Mouse (Mus musculus) neural tube, embryonic 11.5 days (tissue): ENCODE results near the gene Flnc. TPM values are rescaled to one million over a fixed set of nuclear protein-coding genes. Genes with fewer than 3 reads are reported as not detected.

ENCODE experiments used
- ATAC-seq: fragments of 200-750 bp; cut with Nextera tagmentation; 2 replicates; pipeline ENCODE4 v1.8.0; 2017; ENCODE audit warnings: moderate number of reproducible peaks, mild to moderate bottlenecking, moderate TSS enrichment, moderate library complexity; ENCODE audit not compliant: insufficient read depth, low FRiP score, low TSS enrichment
- DNase-seq: peaks from one replicate; pipeline ENCODE4 v3.0.0-alpha.2; 2015; ENCODE audit warnings: low spot score
- H3K27ac ChIP-seq: fragments of 300-500 bp; sonication (generic); 2 replicates; pipeline ENCODE4 v1.5.1; 2014; ENCODE audit warnings: low read depth, mild to moderate bottlenecking, low read length
- H3K27me3 ChIP-seq: fragments of 300-500 bp; sonication (generic); 2 replicates; pipeline ENCODE4 v1.6.1; 2014; ENCODE audit warnings: mild to moderate bottlenecking, low read length, mixed read lengths; ENCODE audit not compliant: control insufficient read depth, insufficient read depth
- H3K36me3 ChIP-seq: fragments of 300-500 bp; sonication (generic); 2 replicates; pipeline ENCODE4 v1.6.1; 2014; ENCODE audit warnings: mild to moderate bottlenecking, low read length, moderate library complexity, mixed read lengths; ENCODE audit not compliant: control insufficient read depth, insufficient read depth
- H3K4me1 ChIP-seq: fragments of 300-500 bp; sonication (generic); 2 replicates; pipeline ENCODE4 v1.6.1; 2014; ENCODE audit warnings: low read length, mixed read lengths; ENCODE audit not compliant: control insufficient read depth, insufficient read depth
- H3K4me2 ChIP-seq: fragments of 300-500 bp; sonication (generic); 2 replicates; pipeline ENCODE4 v1.6.1; 2014; ENCODE audit warnings: low read depth, mild to moderate bottlenecking, moderate library complexity
- H3K4me3 ChIP-seq: fragments of 300-500 bp; sonication (generic); 2 replicates; pipeline ENCODE4 v1.5.1; 2014; ENCODE audit warnings: low read depth, low read length
- H3K9ac ChIP-seq: fragments of 300-500 bp; sonication (generic); 2 replicates; pipeline ENCODE4 v1.6.1; 2014; ENCODE audit warnings: mild to moderate bottlenecking, low read length
- H3K9me3 ChIP-seq: fragments of 300-500 bp; sonication (generic); 2 replicates; pipeline ENCODE4 v1.6.1; 2016; ENCODE audit warnings: low read length; ENCODE audit not compliant: control insufficient read depth
- WGBS: fragments of 180-500 bp; shearing (Covaris S2); extraction: QIAGEN DNeasy Blood & Tissue Kit; methylation state at CpG from one replicate; pipeline ENCODE4 v1.1.7; 2014; 5-methylcytosine and 5-hydroxymethylcytosine counted together
- polyA plus RNA-seq: library from polyadenylated mRNA; unstranded; fragments of >200 nt; fragmentation: Nextera tagmentation; extraction: Ambion mirVana; gene quantifications from 2 replicates; pipeline ENCODE4 v1.2.1, GENCODE M21; 2014

Gene Flnc
- polyA plus RNA-seq, 1 experiment from 2014 or later, result 4.6 TPM

DNA sequence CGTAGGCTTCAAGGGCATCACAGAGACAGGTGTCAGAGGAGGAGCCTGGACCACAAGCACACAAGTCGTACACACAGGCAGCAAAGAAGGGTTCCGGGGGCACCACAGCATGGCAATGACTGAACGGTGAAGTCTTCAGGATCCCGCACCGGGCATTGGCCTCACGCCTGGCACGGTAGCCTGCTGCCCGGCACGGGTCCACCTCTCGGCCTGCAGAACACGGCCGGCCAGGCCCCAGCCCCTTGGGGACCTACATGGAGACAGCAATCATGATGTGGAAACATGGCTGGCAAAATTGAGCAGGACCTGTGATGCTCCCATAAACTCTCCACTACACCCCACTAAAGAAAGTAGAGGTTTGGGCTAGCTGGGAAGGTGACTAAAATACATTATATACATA is 49.6 kb downstream of the Flnc start:
- H3K4me3 ChIP-seq, result no peak overlapping the region
- ATAC-seq (no peak), DNase-seq (no peak)
- H3K4me2 ChIP-seq, result no peak overlapping the region
- H3K36me3 ChIP-seq, result no peaks in the 10 kb centered on the region
- WGBS, result 93% methylated on average over 13 of the region's 13 CpGs
- H3K27ac ChIP-seq, result no peak overlapping the region
- H3K4me1 ChIP-seq, result no peaks in the 10 kb centered on the region
- no peaks in the 10 kb centered on the region for H3K9me3 ChIP-seq
- H3K9ac ChIP-seq, result no peak overlapping the region
- H3K27me3 ChIP-seq, result no peaks in the 10 kb centered on the region

DNA sequence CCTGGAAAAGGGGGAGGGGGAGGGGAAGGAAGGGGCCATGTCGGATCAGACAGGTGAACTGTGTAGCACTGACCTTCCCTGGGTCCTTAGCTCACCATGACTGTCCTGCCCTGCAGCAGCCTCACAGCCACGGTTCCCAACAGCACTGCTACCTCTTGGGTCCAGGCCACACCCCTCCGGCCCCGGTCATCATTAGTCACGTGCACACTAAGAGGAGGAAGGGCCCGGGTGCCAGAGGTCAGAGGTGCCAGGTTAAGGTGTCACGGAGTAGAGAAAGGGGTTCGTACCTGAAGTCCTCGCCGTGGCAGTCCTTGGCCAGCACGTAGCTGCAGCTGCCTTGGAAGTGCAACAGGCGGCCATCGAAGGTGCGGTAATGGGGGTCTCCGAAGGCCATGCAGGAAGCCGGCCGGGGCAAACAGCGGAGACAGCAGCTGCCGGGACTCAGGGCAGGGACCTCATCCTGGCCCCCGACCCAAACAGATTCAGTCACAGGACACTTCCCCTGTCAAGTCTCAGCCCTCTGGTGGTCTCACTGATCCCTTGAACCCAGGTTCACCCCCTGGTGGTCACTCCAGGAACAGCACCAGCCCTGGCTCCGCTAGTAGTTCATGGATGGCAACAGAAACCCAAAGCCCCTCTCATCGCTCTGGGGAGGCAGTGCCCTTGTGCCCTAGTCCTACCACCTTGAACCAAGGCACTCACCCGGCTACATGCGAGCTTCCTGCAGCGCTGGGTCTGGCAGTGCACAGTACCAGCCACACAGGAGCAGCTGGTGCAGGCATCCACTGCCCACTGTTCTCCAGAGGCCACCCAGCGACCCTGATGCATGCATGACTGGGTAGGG is 51.9 kb downstream of the Flnc start:
- DNase-seq (peak; percentile 86), ATAC-seq (peak; percentile 63; the same call in 1 of the 2 replicates)
- H3K27me3 ChIP-seq, result no peaks in the 10 kb centered on the region
- H3K27ac ChIP-seq, result no peak overlapping the region
- peak overlapping the region; percentile 18 for H3K4me3 ChIP-seq
- WGBS, result 7% methylated on average over 24 of the region's 26 CpGs
- no peaks in the 10 kb centered on the region for H3K4me1 ChIP-seq
- no peak overlapping the region for H3K9ac ChIP-seq
- no peaks in the 10 kb centered on the region for H3K36me3 ChIP-seq
- no peaks in the 10 kb centered on the region for H3K9me3 ChIP-seq
- H3K4me2 ChIP-seq, result peak overlapping the region; percentile 40

DNA sequence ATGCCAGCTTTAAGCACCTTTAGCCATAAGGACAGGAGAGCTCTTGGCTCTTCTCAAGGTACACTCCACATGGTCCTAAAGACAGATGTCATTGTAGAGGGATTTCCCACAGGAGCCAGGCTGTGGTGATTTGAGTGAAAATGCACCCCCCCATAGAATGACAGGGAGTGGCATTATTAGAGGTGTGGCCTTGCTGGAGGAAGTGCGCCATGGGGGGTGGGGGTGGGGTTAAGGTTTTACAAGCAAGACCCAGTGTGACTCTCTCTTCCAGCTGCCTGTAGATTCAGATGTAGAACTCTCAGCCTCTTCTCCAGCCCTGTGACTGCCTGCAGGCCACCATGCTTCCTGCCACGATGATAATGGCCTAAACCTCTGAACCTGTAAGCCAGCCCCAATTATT is 52.9 kb downstream of the Flnc start:
- ATAC-seq, result no peak
- Histone ChIP-seq H3K4me1 (no peaks in the 10 kb centered on the region), H3K27me3 (no peaks in the 10 kb centered on the region), H3K36me3 (no peaks in the 10 kb centered on the region), H3K4me3 (no peak overlapping the region), H3K27ac (no peak overlapping the region), H3K9me3 (no peaks in the 10 kb centered on the region), H3K4me2 (no peak overlapping the region), H3K9ac (no peak overlapping the region)
- no peak for DNase-seq
- 37% methylated on average over 2 of the region's 2 CpGs for WGBS

DNA sequence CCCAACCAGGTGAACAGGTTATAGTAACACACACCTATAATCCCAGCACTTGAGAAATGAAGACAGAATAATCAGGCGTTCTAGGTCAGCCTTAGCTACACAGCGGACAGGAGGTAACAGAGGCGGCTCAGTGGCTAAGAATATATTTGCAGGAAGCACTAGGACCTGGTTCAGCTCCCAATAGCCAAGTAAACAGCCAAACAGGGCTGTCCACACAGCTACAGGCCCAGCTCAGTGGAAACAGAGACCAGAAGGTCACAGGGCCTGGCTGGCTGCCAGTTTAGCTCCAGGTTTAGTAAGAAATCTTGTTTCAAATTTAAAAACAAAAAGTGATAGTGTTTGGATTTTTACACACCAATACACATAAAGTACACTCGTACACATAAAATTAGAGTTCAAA is 61.0 kb downstream of the Flnc start:
- DNase-seq (no peak), ATAC-seq (no peak)
- WGBS, result 85% methylated on average over 4 of the region's 4 CpGs
- H3K4me2 ChIP-seq, result no peak overlapping the region
- no peaks in the 10 kb centered on the region for H3K36me3 ChIP-seq
- no peaks in the 10 kb centered on the region for H3K4me1 ChIP-seq
- no peaks in the 10 kb centered on the region for H3K9me3 ChIP-seq
- H3K27ac ChIP-seq, result no peak overlapping the region
- H3K27me3 ChIP-seq, result peaks cover 23% of the 10 kb centered on the region
- no peak overlapping the region for H3K4me3 ChIP-seq
- H3K9ac ChIP-seq, result no peak overlapping the region

DNA sequence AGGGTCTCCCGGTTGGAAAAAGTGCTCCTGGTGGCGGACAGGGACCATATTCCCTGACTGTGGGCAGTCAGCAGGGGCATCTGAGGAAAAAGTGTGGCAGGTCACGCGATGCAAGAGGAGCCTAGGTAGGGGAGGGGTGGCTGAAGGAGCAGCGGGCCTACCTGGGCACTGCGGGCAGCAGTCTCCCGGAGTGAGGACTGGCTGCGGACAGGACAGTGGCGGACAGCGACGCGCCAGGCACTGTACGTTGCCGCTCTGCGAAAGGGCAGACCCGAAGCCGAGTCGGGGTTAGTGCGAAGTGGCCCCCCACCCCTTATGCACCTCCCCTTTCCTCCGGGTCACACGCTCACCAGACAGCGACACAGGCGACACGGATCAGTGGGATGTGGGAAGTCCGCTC is 63.2 kb downstream of the Flnc start:
- 20% methylated on average over 25 of the region's 25 CpGs for WGBS

DNA sequence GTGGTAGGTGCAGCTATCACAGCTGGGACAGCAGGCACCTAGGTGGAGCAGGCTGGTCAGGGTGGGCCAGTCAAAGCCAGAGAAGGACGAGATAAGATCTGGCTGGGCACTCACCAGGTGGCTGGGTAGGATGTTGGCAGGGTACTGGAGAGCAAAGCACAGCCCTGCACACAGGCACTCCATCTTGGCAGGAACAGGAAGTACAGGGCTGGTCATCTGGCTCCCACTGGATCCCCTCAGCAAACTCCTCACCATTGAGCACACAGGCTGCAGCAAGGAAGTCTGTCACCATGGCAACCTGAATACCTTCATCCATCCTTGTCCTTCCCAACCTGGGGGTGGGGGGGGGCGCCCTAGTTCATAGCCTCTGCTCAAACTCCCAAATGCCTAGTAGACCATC is 64.7 kb downstream of the Flnc start:
- H3K9ac ChIP-seq, result no peak overlapping the region
- no peak overlapping the region for H3K4me3 ChIP-seq
- H3K36me3 ChIP-seq, result no peaks in the 10 kb centered on the region
- H3K27me3 ChIP-seq, result peaks cover 22% of the 10 kb centered on the region
- H3K4me1 ChIP-seq, result no peaks in the 10 kb centered on the region
- DNase-seq, result no peak
- H3K4me2 ChIP-seq, result no peak overlapping the region
- H3K9me3 ChIP-seq, result no peaks in the 10 kb centered on the region
- no peak overlapping the region for H3K27ac ChIP-seq
- no peak for ATAC-seq
- 40% methylated on average over 2 of the region's 2 CpGs for WGBS

More for the DNA sequence above, 63.2 kb downstream of the Flnc start:
- H3K9ac ChIP-seq, result no peak overlapping the region
- H3K9me3 ChIP-seq, result no peaks in the 10 kb centered on the region
- no peaks in the 10 kb centered on the region for H3K36me3 ChIP-seq
- peaks cover 23% of the 10 kb centered on the region for H3K27me3 ChIP-seq
- no peaks in the 10 kb centered on the region for H3K4me1 ChIP-seq
- H3K4me3 ChIP-seq, result no peak overlapping the region
- DNase-seq (no peak), ATAC-seq (no peak)
- no peak overlapping the region for H3K4me2 ChIP-seq
- no peak overlapping the region for H3K27ac ChIP-seq

DNA sequence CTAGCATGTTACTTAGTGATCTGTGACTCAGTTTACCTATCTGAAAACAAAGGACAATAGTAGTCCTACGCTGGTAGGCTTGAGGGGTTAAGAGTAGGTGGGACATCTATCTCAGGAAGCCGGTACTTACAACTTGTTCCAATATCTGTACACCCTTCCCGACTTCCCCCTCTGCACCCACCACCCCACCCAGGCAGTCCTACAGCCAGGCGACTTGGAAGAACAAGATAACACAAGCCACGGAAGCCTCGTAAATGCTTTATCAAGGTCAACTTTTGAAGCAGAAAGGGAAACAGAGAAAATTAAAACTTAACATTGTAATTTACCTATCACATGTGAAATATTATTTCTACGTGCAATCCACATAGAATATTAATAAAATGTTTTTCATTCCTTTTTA is 67.1 kb downstream of the Flnc start:
- no peak overlapping the region for H3K4me2 ChIP-seq
- no peaks in the 10 kb centered on the region for H3K4me1 ChIP-seq
- ATAC-seq (no peak), DNase-seq (no peak)
- H3K9ac ChIP-seq, result no peak overlapping the region
- 93% methylated on average over 7 of the region's 7 CpGs for WGBS
- H3K9me3 ChIP-seq, result no peaks in the 10 kb centered on the region
- no peak overlapping the region for H3K4me3 ChIP-seq
- H3K36me3 ChIP-seq, result no peaks in the 10 kb centered on the region
- peaks cover 22% of the 10 kb centered on the region for H3K27me3 ChIP-seq
- H3K27ac ChIP-seq, result no peak overlapping the region

DNA sequence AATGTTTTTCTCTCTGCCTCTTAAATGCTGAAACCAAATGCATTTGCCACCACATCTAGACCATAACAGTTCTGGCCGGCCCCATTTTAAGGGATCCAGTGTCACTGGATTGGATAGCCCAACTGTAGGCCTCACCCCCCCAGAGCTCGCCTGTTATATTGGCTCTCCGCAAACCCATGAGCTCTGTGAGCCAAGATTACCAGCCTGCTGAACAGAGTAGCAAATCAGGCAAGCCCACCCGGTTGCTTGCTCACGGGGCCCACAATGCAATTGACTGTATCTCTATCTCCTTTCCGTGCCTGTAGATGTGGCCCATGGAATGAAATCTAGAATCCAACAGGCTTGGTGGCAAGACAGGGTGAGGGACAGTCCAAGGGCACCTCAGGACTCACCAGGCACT is 67.8 kb downstream of the Flnc start:
- ATAC-seq (no peak), DNase-seq (no peak)
- Histone ChIP-seq H3K9ac (no peak overlapping the region), H3K4me3 (no peak overlapping the region), H3K27me3 (peaks cover 19% of the 10 kb centered on the region), H3K27ac (no peak overlapping the region), H3K4me2 (no peak overlapping the region), H3K36me3 (no peaks in the 10 kb centered on the region), H3K4me1 (no peaks in the 10 kb centered on the region), H3K9me3 (no peaks in the 10 kb centered on the region)
- 90% methylated on average over 6 of the region's 6 CpGs for WGBS

DNA sequence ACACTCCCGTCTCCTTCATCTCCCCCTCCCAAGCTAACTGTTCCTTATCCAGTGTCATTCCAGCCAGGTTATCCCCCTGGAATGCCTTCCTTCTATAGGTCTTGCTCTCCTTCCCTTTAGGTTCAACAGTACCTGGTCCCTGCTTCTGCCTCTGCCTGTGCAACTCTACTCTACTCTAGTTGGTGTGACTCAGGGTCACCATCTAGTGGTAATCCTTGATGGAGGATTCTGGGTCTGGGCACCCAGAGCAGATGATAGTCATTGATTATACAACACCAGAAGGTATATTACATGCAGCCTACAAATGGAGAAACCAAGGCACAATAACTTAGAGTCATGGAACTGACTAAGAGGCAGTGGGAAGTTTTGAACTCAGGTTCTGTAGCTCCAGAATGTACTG is 68.5 kb downstream of the Flnc start:
- 86% methylated on average over 1 of the region's 1 CpGs for WGBS
- Histone ChIP-seq H3K36me3 (no peaks in the 10 kb centered on the region), H3K9ac (no peak overlapping the region), H3K27ac (no peak overlapping the region), H3K4me2 (no peak overlapping the region), H3K4me1 (no peaks in the 10 kb centered on the region), H3K27me3 (peaks cover 16% of the 10 kb centered on the region), H3K9me3 (no peaks in the 10 kb centered on the region), H3K4me3 (no peak overlapping the region)
- no peak for DNase-seq
- ATAC-seq, result no peak
